Mouse (Mus musculus): ENCODE results near the gene Arhgap21. TPM values are rescaled to one million over a fixed set of nuclear protein-coding genes. Genes with fewer than 3 reads are reported as not detected.

Arhgap21 gene
- total RNA-seq, 2 experiments from 2014 or later, result 299 to 304 TPM

- Histone ChIP-seq H3K4me3 (no peak overlapping the region), H3K27ac (no peak overlapping the region)
- no peak for DNase-seq (ENCODE audit: extremely low spot score in 1 of 2, low spot score in 2 of 2)
- intact Hi-C loops (cut with DNase I), result no loop called here
- TF ChIP-seq CTCF (IDR thresholded peaks at IDR 0.05), result no peak
Observed at GRCm38 (mm10) chr2:20955376-20955775, 13.3 kb downstream of the Arhgap21 start.

GRCm38 (mm10) chr2:20952716-20953115, 16.0 kb downstream of the Arhgap21 start:
- intact Hi-C loops (cut with DNase I), result no loop called here
- no peak for DNase-seq (ENCODE audit: extremely low spot score in 1 of 2, low spot score in 2 of 2)
- Histone ChIP-seq H3K4me3 (no peak overlapping the region), H3K27ac (no peak overlapping the region)
- TF ChIP-seq CTCF (IDR thresholded peaks at IDR 0.05), result no peak

- Histone ChIP-seq H3K27ac (no peak overlapping the region), H3K4me3 (no peak overlapping the region)
- no peak for TF ChIP-seq CTCF (IDR thresholded peaks at IDR 0.05)
- DNase-seq (ENCODE audit: extremely low spot score in 1 of 2, low spot score in 2 of 2), result no peak
- intact Hi-C loops (cut with DNase I), result no loop called here
Observed at GRCm38 (mm10) chr2:20949168-20949567, 19.5 kb downstream of the Arhgap21 start.

GRCm38 (mm10) chr2:20947036-20947435, 21.6 kb downstream of the Arhgap21 start:
- no peak for DNase-seq (ENCODE audit: extremely low spot score in 1 of 2, low spot score in 2 of 2)
- H3K27ac ChIP-seq, result no peak overlapping the region
- no peak overlapping the region for H3K4me3 ChIP-seq
- TF ChIP-seq CTCF (IDR thresholded peaks at IDR 0.05), result no peak
- intact Hi-C loops (cut with DNase I), result no loop called here

GRCm38 (mm10) chr2:20945596-20945995, 23.1 kb downstream of the Arhgap21 start:
- intact Hi-C loops (cut with DNase I), result no loop called here
- DNase-seq (ENCODE audit: extremely low spot score in 1 of 2, low spot score in 2 of 2), result no peak
- no peak for TF ChIP-seq CTCF (IDR thresholded peaks at IDR 0.05)
- Histone ChIP-seq H3K4me3 (no peak overlapping the region), H3K27ac (no peak overlapping the region)

GRCm38 (mm10) chr2:20943730-20944454, 24.8 kb downstream of the Arhgap21 start:
- H3K27ac ChIP-seq, result peak overlapping the region; percentile 58
- DNase-seq (ENCODE audit: extremely low spot score in 1 of 2, low spot score in 2 of 2), result no peak
- intact Hi-C loops (cut with DNase I), result no loop called here
- no peak overlapping the region for H3K4me3 ChIP-seq
- no peak for TF ChIP-seq CTCF (IDR thresholded peaks at IDR 0.05)

GRCm38 (mm10) chr2:20943222-20943621, 25.5 kb downstream of the Arhgap21 start:
- peak overlapping the region; percentile 58 for H3K27ac ChIP-seq
- H3K4me3 ChIP-seq, result peak overlapping the region; percentile 3; the same call in 1 of the 2 replicates
- TF ChIP-seq CTCF (IDR thresholded peaks at IDR 0.05), result no peak
- intact Hi-C loops (cut with DNase I), result no loop called here
- peak; percentile 33 to 40 for DNase-seq (ENCODE audit: extremely low spot score in 1 of 2, low spot score in 2 of 2)

- H3K4me3 ChIP-seq, result peak overlapping the region; percentile 3; the same call in 1 of the 2 replicates
- intact Hi-C loops (cut with DNase I), result no loop called here
- no peak for TF ChIP-seq CTCF (IDR thresholded peaks at IDR 0.05)
- H3K27ac ChIP-seq, result peak overlapping the region; percentile 58; the same call in 1 of the 2 replicates
- no peak for DNase-seq (ENCODE audit: extremely low spot score in 1 of 2, low spot score in 2 of 2)
Observed at GRCm38 (mm10) chr2:20942434-20943198, 26.1 kb downstream of the Arhgap21 start.

- Histone ChIP-seq H3K27ac (no peak overlapping the region), H3K4me3 (no peak overlapping the region)
- no peak for TF ChIP-seq CTCF (IDR thresholded peaks at IDR 0.05)
- no peak for DNase-seq (ENCODE audit: extremely low spot score in 1 of 2, low spot score in 2 of 2)
- intact Hi-C loops (cut with DNase I), result no loop called here
Observed at GRCm38 (mm10) chr2:20941105-20941504, 27.6 kb downstream of the Arhgap21 start.

GRCm38 (mm10) chr2:20939367-20939766, 29.3 kb downstream of the Arhgap21 start:
- intact Hi-C loops (cut with DNase I), result no loop called here
- Histone ChIP-seq H3K4me3 (no peak overlapping the region), H3K27ac (no peak overlapping the region)
- DNase-seq (ENCODE audit: extremely low spot score in 1 of 2, low spot score in 2 of 2), result no peak
- no peak for TF ChIP-seq CTCF (IDR thresholded peaks at IDR 0.05)

GRCm38 (mm10) chr2:20936609-20937221, 32.0 kb downstream of the Arhgap21 start:
- no peak overlapping the region; the same call in 1 of the 2 replicates for H3K27ac ChIP-seq
- DNase-seq (ENCODE audit: extremely low spot score in 1 of 2, low spot score in 2 of 2), result no peak
- intact Hi-C loops (cut with DNase I), result no loop called here
- no peak overlapping the region for H3K4me3 ChIP-seq
- TF ChIP-seq CTCF (IDR thresholded peaks at IDR 0.05), result no peak

GRCm38 (mm10) chr2:20934406-20934805, 34.3 kb downstream of the Arhgap21 start:
- intact Hi-C loops (cut with DNase I), result no loop called here
- no peak for DNase-seq (ENCODE audit: extremely low spot score in 1 of 2, low spot score in 2 of 2)
- H3K27ac ChIP-seq, result no peak overlapping the region
- H3K4me3 ChIP-seq, result no peak overlapping the region
- no peak for TF ChIP-seq CTCF (IDR thresholded peaks at IDR 0.05)

All from left cerebral cortex, adult 2 months (tissue).